Mouse (Mus musculus): ENCODE data around the gene A930033H14Rik. TPM values are rescaled to one million over a fixed set of nuclear protein-coding genes. Genes with fewer than 3 reads are reported as not detected.

Gene A930033H14Rik
- polyA plus RNA-seq, 1 experiment from 2014 or later: 1.4 TPM

Other genes starting within 250 kb of the A930033H14Rik start
- gene Rhobtb1, start 61.7 kb downstream of the A930033H14Rik start, polyA plus RNA-seq (2016; fragmentation: Nextera tagmentation; extraction: Ambion mirVana): 16.0 and 18.4 TPM in 2 replicates
- 222 and 223 TPM in 2 replicates for gene Cdk1, start 139.8 kb upstream of the A930033H14Rik start, polyA plus RNA-seq (2016; fragmentation: Nextera tagmentation; extraction: Ambion mirVana)
- 95.5 and 102 TPM in 2 replicates for gene Ank3, start 185.7 kb upstream of the A930033H14Rik start, polyA plus RNA-seq (2016; fragmentation: Nextera tagmentation; extraction: Ambion mirVana)